Mouse (Mus musculus) heart, embryonic 12.5 days (tissue): ENCODE measurements around the gene Pelo. TPM values are rescaled to one million over a fixed set of nuclear protein-coding genes. Genes with fewer than 3 reads are reported as not detected.

Experiments
- ATAC-seq: fragments of 200-750 bp; cut with Nextera tagmentation; 2 replicates; pipeline ENCODE4 v1.8.0; 2017; ENCODE audit warnings: moderate TSS enrichment, moderate library complexity; ENCODE audit not compliant: insufficient number of reproducible peaks, low FRiP score
- H3K27ac ChIP-seq: fragments of 300-500 bp; sonication (generic); 2 replicates; pipeline ENCODE4 v1.5.1; 2016; ENCODE audit warnings: mild to moderate bottlenecking, moderate library complexity; ENCODE audit not compliant: poor library complexity, severe bottlenecking
- H3K27me3 ChIP-seq: fragments of 300-500 bp; sonication (generic); replicated peaks from 2 replicates; pipeline ENCODE4 v1.6.1; 2016; ENCODE audit warnings: mild to moderate bottlenecking, moderate library complexity
- H3K36me3 ChIP-seq: fragments of 300-500 bp; sonication (generic); 2 replicates; pipeline ENCODE4 v1.6.1; 2016; ENCODE audit warnings: mild to moderate bottlenecking, moderate library complexity
- H3K4me1 ChIP-seq: fragments of 300-500 bp; sonication (generic); replicated peaks from 2 replicates; pipeline ENCODE4 v1.6.1; 2016; ENCODE audit warnings: mild to moderate bottlenecking
- H3K4me2 ChIP-seq: fragments of 300-500 bp; sonication (generic); 2 replicates; pipeline ENCODE4 v1.6.1; 2016; ENCODE audit warnings: mild to moderate bottlenecking, moderate library complexity
- H3K4me3 ChIP-seq: fragments of 300-500 bp; sonication (generic); 2 replicates; pipeline ENCODE4 v1.5.1; 2016; ENCODE audit warnings: mild to moderate bottlenecking
- H3K9ac ChIP-seq: fragments of 300-500 bp; sonication (generic); 2 replicates; pipeline ENCODE4 v1.6.1; 2016; ENCODE audit warnings: mild to moderate bottlenecking, moderate library complexity
- H3K9me3 ChIP-seq: fragments of 300-500 bp; sonication (generic); replicated peaks from 2 replicates; pipeline ENCODE4 v1.6.1; 2016; ENCODE audit warnings: mild to moderate bottlenecking, moderate library complexity
- WGBS: fragments of 180-500 bp; shearing (Covaris S2); methylation state at CpG from one replicate; pipeline ENCODE4 v1.1.7; 2016; 5-methylcytosine and 5-hydroxymethylcytosine counted together
- polyA plus RNA-seq: library from polyadenylated mRNA; unstranded; fragments of >200 nt; fragmentation: Nextera tagmentation; extraction: Ambion mirVana; gene quantifications from 2 replicates; pipeline ENCODE4 v1.2.1, GENCODE M21; 2016

Gene Pelo
- polyA plus RNA-seq, 1 experiment from 2014 or later, result 7.1 TPM

DNA sequence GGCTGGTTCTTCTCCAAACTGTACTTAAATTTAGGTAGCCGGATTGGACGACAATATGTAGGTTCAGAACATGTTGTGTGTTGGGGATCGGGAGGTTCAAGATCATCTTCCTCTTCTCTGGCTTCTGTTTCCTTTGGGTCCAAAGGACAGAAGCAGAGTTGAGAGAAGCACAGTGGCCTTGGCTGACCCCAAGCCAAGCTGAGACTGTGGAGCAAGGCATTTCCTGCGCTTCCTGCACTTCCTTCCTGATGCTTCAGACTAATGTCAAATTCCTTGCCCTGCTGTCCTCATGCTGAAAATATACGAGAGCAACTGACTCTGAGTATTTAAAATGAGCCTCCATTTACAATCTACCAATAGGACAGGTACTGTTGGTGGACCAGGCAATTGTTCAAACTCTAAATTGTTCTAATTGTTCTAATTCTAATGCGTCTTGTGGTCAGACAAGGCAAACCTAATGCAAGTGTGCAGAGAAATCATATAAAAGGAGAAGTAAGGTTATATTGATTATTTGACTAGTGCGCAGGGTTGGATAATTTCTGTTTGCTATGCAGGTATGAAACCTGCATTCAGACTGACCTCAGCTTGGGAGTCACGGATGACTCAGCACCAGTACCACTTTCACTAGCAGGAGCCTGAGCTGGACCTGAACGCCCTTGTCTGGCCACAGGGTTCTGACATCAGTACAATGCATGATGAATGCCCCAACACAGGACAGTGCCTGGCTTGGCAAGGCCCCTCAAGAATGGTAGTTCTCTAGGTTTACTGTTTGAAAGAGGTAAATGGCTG lies 12.4 kb downstream of the Pelo start:
- Histone ChIP-seq H3K27ac (no peak overlapping the region), H3K4me3 (no peak overlapping the region), H3K27me3 (no peaks in the 10 kb centered on the region), H3K4me2 (no peak overlapping the region), H3K4me1 (0 out of 2 replicates have a peak, but pooled peaks cover 8% of the 10 kb centered on the region), H3K9ac (no peak overlapping the region), H3K36me3 (0 out of 2 replicates have a peak, but pooled peaks cover 3% of the 10 kb centered on the region), H3K9me3 (no peaks in the 10 kb centered on the region)
- WGBS, result 69% methylated on average over 9 of the region's 9 CpGs
- ATAC-seq, result no peak

DNA sequence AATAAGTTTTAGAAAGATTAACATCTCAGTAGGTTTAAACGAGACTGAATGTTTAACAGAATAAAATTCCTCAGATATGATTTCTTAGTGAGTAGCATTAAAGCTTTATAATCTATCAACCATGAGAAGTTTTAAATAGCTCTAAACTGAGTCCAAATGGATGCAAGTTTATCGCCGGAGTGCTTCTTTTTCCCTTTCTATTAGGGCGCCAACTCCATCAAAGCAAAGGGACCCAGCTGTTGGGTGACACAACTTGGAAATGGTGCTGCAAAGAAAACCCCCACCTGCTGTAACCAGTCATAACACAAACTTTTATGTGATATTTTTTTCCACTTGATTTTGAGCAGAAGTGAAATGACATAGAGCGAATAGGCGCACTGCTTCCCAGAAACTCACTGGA lies 17.6 kb downstream of the Pelo start:
- no peak for ATAC-seq
- H3K36me3 ChIP-seq, result peaks cover 7% of the 10 kb centered on the region; the same call in 1 of the 2 replicates
- H3K9ac ChIP-seq, result no peak overlapping the region
- H3K4me1 ChIP-seq, result no peaks in the 10 kb centered on the region
- no peak overlapping the region for H3K4me3 ChIP-seq
- no peaks in the 10 kb centered on the region for H3K9me3 ChIP-seq
- no peaks in the 10 kb centered on the region for H3K27me3 ChIP-seq
- 88% methylated on average over 6 of the region's 6 CpGs for WGBS
- no peak overlapping the region for H3K4me2 ChIP-seq
- no peak overlapping the region for H3K27ac ChIP-seq

DNA sequence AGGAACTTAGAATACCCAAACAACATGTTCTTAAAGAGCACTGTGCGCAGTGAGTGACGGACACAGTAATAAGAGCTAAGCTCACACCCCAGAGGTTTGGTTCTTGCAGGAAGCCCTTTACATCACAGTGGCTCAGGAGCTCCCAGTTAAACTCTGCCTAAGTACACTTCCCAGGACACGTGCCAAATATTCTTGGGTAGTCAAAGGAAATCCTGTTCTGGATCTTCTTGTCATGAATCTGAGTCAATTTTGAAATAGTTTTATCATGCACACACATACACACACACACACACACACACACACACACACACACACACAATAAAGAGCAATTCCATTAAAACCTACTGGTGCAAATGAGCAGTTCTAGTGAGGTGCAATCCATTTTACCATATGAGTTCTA lies 18.6 kb downstream of the Pelo start:
- 82% methylated on average over 3 of the region's 3 CpGs for WGBS
- peaks cover 7% of the 10 kb centered on the region; the same call in 1 of the 2 replicates for H3K36me3 ChIP-seq
- H3K4me3 ChIP-seq, result no peak overlapping the region
- H3K9me3 ChIP-seq, result no peaks in the 10 kb centered on the region
- no peak for ATAC-seq
- no peak overlapping the region for H3K27ac ChIP-seq
- no peaks in the 10 kb centered on the region for H3K4me1 ChIP-seq
- H3K27me3 ChIP-seq, result no peaks in the 10 kb centered on the region
- no peak overlapping the region for H3K4me2 ChIP-seq
- no peak overlapping the region for H3K9ac ChIP-seq

DNA sequence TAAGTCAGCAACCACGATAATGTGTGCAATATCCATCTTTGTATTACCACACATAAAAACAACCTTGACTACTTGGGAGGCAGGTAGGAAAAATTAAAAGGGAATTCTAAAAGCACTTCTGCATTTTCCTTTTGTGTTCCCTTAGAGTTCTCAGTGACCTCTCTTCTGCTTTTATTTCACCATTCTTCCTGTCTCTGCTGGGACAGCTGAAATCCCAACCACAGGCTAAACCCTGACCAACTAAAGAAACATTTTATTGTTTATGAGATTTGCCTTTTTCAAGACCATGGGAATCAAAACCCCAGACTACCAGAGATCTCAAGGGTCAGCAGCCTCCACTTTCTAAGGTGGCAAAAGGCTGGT lies 22.0 kb downstream of the Pelo start:
- H3K36me3 ChIP-seq, result peaks cover 4% of the 10 kb centered on the region; the same call in 1 of the 2 replicates
- H3K27ac ChIP-seq, result no peak overlapping the region
- H3K27me3 ChIP-seq, result no peaks in the 10 kb centered on the region
- H3K4me2 ChIP-seq, result no peak overlapping the region
- H3K4me3 ChIP-seq, result no peak overlapping the region
- 82% methylated on average over 1 of the region's 1 CpGs for WGBS
- no peak overlapping the region for H3K9ac ChIP-seq
- no peak for ATAC-seq
- H3K9me3 ChIP-seq, result no peaks in the 10 kb centered on the region
- H3K4me1 ChIP-seq, result peaks cover 7% of the 10 kb centered on the region; the same call in 1 of the 2 replicates

DNA sequence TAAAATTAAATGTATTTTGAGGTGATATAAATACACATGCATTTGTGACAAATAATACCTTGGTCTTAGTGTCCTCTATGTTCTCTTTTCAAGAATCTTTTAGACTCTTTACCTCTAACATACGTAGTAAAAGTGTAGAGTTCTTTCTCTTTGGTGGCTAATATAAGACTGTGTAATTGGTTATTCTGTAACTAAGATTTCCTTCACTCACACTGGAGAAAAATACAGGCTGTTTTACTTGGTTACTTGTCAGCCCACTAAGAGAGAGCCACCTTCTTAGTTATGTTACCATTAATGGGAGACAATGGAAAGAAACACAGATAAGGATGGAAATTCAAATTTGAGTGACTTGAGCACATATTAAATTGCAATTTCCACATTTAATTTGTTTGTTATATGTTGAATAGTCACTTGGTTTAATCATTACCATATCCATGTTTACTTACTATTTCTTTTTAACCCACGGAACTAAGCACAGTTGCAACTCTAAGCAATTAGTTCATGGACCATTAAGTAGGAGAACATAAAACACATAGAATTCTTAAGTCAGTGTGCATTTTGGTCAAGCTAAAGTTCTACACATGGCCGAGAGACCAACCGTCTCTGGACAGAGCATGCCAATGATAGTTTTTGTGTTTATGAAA lies 22.5 kb downstream of the Pelo start:
- H3K27ac ChIP-seq, result no peak overlapping the region
- peaks cover 4% of the 10 kb centered on the region; the same call in 1 of the 2 replicates for H3K36me3 ChIP-seq
- no peak overlapping the region for H3K4me3 ChIP-seq
- H3K9me3 ChIP-seq, result no peaks in the 10 kb centered on the region
- no peak overlapping the region for H3K9ac ChIP-seq
- no peak for ATAC-seq
- H3K4me1 ChIP-seq, result peaks cover 7% of the 10 kb centered on the region; the same call in 1 of the 2 replicates
- no peaks in the 10 kb centered on the region for H3K27me3 ChIP-seq
- no peak overlapping the region for H3K4me2 ChIP-seq
- WGBS, result 87% methylated on average over 4 of the region's 4 CpGs

DNA sequence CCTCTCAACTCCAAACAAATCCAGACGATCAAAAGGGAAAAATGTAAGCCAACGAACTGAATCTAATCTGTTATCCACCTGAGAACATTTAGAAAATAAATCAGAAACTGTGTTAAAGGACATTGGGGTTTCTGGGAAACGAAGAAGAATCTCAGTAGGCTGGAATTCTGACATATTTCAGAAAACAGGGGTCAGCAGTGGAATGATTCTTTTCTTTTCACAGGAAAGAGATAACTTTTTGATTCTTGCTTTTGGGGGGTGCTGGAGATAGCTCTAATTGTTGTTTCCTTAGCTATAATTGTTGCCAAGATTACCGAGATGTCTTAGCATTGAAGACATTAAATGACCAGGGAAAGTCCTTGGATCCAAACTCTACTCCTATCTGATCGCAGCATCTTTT lies 32.4 kb downstream of the Pelo start:
- no peak overlapping the region for H3K27ac ChIP-seq
- H3K4me1 ChIP-seq, result peaks cover 7% of the 10 kb centered on the region; the same call in 1 of the 2 replicates
- H3K4me2 ChIP-seq, result no peak overlapping the region
- no peaks in the 10 kb centered on the region for H3K27me3 ChIP-seq
- no peak overlapping the region for H3K9ac ChIP-seq
- H3K4me3 ChIP-seq, result no peak overlapping the region
- ATAC-seq, result no peak
- H3K9me3 ChIP-seq, result no peaks in the 10 kb centered on the region
- H3K36me3 ChIP-seq, result 0 out of 2 replicates have a peak, but pooled peaks cover 2% of the 10 kb centered on the region
- 67% methylated on average over 5 of the region's 5 CpGs for WGBS

DNA sequence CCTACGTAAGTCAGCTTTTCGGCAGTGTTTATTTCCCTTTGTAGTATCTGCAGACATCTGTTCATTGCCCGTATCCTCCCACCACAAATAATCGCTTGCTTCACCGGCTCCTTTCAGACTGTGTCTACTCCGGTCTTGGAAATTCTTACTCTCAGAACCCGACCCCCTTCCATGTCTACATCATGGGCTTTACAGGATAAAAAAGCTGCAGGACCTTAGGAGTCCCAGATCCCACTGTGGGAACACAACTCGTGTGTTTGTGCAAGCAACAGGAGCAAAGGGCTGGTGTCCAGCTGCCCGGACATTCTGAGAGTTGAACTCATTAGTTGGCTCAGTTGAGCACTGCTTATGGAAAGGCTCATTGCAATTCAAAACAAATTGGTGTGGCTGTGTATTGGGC lies 35.2 kb downstream of the Pelo start:
- H3K9ac ChIP-seq, result no peak overlapping the region
- ATAC-seq, result no peak
- H3K4me3 ChIP-seq, result no peak overlapping the region
- H3K27ac ChIP-seq, result peak overlapping the region; percentile 58
- no peaks in the 10 kb centered on the region for H3K27me3 ChIP-seq
- 54% methylated on average over 9 of the region's 9 CpGs for whole genome bisulfite sequencing
- no peaks in the 10 kb centered on the region for H3K9me3 ChIP-seq
- no peaks in the 10 kb centered on the region for H3K36me3 ChIP-seq
- H3K4me2 ChIP-seq, result peak overlapping the region; percentile 13; the same call in 1 of the 2 replicates
- peaks cover 10% of the 10 kb centered on the region; the same call in 1 of the 2 replicates for H3K4me1 ChIP-seq

DNA sequence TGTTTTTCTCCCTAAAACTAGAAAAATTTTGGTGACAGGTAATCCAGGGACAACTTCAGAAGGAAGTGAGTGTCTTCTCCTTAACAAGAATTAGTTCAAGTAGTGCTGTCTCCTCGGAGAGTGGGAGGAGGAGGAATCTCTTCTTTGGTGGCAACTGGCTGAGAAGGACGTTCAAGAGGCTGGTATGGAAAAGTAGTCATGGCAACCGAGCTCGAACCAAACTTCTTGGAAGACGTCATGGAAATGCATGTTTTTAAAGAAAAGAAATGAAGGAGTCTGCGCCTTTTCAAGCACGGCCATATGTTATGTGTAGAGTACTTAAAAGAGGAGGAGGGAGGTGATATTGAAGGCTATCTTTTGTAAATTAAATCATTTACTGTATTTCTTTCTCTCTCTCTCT lies 37.4 kb downstream of the Pelo start:
- Histone ChIP-seq H3K9me3 (no peaks in the 10 kb centered on the region), H3K36me3 (no peaks in the 10 kb centered on the region), H3K4me1 (peaks cover 10% of the 10 kb centered on the region; the same call in 1 of the 2 replicates), H3K4me2 (no peak overlapping the region), H3K9ac (no peak overlapping the region), H3K27me3 (no peaks in the 10 kb centered on the region), H3K27ac (no peak overlapping the region), H3K4me3 (no peak overlapping the region)
- 74% methylated on average over 7 of the region's 7 CpGs for WGBS
- no peak for ATAC-seq

DNA sequence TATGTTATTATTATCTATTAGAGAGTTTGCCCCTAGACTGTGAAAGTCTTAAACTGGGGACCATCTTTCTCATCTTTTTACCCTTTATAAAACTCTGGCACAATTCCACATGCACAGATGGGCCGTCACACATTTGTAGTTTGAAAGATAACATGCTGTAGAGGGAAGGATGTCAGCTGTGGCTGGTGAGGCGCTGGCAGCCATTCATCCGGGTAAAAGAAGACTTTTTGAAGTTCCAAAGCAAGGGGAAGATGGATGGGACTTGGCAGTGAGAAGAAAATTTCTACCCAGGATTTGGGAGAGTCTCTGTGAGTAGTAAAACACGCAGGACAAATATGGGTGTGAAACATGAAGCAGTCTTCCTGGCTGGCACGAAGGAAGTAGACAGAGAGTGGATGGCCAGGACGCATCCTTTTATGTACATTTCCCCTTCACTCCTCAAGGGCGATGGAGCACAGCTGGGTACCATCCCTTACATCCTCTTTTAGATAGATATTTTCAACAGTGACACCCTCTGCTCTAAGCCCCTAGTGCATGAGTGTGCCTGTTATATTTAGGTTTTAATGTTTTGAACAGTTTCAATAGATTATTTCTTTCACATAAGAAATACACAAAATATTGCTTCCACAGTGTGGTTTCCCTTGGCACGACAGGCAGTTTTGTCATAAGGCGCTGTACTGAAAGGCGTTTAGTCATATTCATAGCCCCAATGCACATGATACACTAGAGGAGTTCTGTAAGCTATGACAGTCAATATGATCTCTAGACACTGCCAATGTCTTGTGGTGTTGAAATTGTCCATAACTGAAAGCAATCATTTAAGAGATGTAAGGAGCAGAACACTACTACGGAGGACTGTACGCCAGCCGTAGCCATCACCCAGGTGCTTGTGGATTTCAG lies 39.1 kb downstream of the Pelo start:
- no peak for ATAC-seq
- Histone ChIP-seq H3K27me3 (no peaks in the 10 kb centered on the region), H3K4me3 (no peak overlapping the region), H3K4me1 (peaks cover 10% of the 10 kb centered on the region; the same call in 1 of the 2 replicates), H3K27ac (peak overlapping the region; percentile 11; the same call in 1 of the 2 replicates), H3K9ac (no peak overlapping the region), H3K36me3 (0 out of 2 replicates have a peak, but pooled peaks cover 3% of the 10 kb centered on the region), H3K4me2 (no peak overlapping the region), H3K9me3 (no peaks in the 10 kb centered on the region)
- 65% methylated on average over 13 of the region's 13 CpGs for WGBS

DNA sequence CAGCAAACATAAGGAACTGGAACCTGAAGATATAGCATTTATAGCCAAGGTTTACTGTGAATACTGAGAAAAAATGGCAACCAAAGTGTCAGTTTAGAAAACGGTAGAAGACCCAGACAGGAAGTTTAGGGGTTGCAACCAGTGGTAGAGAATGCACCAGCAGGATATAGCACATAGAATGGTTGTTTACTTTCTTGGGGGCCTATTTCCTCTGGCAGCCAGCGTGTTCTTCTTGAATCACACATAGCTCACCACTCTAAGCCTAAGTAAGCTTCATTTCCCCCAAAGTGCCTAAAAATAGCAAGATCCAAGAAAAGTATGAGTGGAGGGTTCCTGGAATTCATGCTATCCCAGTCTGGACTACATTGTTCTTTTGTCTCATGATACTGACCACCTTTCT lies 47.3 kb downstream of the Pelo start:
- H3K9me3 ChIP-seq, result no peaks in the 10 kb centered on the region
- H3K36me3 ChIP-seq, result 0 out of 2 replicates have a peak, but pooled peaks cover 6% of the 10 kb centered on the region
- H3K9ac ChIP-seq, result no peak overlapping the region
- H3K4me3 ChIP-seq, result no peak overlapping the region
- WGBS, result 37% methylated on average over 2 of the region's 2 CpGs
- H3K27ac ChIP-seq, result peak overlapping the region; percentile 44
- no peaks in the 10 kb centered on the region for H3K27me3 ChIP-seq
- peaks cover 7% of the 10 kb centered on the region; the same call in 1 of the 2 replicates for H3K4me1 ChIP-seq
- ATAC-seq, result no peak
- no peak overlapping the region for H3K4me2 ChIP-seq
